Mouse (Mus musculus): Measurements from ENCODE around the gene A3galt2.

A3galt2 gene

DNA sequence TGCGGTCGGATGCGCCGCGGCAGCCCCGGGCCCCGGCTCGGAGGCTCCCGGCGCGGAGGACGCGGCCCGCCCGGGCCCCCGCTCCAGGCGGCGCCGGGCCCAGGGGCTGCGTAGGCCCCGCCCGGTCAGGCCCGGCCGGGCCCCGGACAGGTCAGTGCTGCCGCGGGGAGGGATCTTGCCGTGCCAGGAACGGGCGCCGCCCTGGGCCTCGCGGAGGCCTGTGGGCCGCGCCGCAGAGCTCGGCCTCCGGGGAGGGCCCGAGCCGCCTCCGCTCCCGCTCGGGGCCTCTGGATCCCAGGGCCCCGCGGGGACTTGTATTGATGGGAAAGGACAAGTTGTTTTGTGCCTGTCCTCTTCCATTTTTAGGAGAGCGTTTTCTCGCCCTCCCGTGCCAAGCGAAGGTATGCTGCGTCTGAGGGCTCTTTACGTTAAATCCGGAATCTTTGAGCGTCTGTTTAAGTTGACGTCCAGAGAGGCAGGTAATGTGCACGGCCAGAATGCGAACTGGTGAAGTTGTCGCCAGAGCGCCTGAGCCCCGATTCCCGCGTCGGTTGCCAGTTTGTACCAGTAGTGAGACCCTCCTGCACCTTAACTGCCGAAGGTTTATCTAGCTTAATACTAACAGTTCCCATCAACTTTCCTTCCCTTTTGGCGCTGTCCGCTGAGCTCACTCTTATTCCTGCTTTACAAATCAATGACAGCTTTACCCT is 27.3 kb upstream of the A3galt2 start:
- no peak for DNase-seq (ENCODE audit: low read depth in 2 of 2, low spot score in 2 of 2)

DNA sequence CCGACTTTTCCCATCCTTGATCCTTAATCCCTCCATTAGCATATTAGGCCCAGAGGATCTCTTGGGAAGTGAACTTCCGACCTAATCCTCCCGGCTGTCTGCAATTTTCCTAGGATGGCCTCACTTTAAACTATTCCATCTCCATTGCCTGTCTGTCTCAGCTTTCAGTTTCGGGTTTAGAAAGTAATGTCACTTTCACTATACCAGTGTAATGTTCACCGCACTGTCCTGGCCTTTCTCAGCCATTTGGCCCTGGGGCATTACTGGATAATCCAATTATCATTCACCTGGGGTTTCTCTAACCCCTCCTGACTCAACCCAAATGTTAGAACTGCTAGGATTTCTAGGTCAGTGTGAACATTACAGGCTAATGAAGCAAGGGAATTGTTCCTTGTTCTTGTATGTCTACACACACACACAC is 26.7 kb upstream of the A3galt2 start:
- no peak for DNase-seq (ENCODE audit: low read depth in 2 of 2, low spot score in 2 of 2)

DNA sequence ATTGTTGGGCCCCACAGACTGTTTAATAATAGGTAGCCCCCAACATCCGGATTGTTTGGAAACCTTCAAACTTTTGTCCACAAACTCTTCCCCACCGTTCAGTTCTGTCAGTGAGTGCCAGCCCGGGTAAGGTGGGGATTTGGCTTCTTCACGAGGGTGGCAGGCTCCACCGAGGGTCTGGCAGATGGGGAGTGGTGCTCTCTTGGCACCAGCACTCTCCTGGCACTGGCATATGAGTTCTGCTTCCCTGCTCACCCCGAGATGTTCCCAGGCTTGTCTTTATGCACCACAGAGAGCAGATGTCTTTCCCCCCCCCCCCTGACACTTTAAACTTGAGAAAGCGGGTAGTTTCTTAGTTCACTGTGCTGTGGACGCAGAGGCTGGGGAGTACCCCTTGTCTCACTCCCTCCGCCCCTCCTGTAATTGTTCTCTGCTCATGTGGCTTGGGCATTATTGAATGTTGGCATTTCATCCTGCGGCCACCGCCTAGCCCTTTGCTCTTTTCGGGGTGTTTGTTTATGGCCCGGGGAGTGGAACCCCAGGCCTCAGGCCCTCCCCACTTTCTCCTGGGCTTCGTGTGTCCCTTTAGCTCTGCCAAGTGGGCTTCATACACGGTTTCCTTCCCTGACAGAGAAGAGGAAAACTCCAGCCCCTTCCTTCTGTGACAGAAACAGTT is 26.0 kb upstream of the A3galt2 start:
- DNase-seq (ENCODE audit: low read depth in 2 of 2, low spot score in 2 of 2) = no peak

DNA sequence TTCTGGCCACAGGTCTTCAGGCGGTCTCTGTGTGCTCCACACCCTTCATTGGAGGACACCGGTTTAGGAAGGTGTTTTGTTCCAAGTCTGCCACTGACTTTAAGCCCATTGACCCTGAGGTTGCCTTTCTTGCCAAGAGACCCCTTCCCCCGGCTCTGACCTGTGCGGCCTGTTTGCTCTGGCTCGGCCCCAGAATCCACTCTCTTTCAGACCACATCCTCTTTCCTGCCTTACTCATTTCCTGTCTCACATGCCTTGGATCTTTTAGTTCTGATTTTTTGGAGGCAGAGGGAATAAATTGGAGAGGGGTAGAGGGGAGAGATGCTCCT is 25.5 kb upstream of the A3galt2 start:
- no peak for DNase-seq (ENCODE audit: low read depth in 2 of 2, low spot score in 2 of 2)

DNA sequence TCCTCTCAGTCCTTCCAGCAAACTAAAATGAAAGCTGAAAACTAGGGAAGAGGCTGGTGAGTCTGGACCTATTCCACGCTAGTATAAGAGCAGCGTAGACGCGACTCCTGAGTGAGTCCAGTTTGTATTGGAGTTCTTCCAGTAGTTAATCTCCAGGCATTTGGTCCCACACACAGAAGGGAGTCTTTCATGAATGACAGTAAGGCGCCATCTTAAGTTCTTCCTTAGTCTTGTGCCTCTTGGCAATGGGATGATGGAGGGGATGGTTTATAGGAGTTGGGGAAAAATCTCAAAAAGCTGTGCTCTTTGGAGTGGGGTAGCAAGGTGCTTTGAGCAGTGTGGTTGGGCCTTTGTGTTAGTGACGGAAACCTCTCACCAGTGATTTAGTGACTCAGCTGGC is 24.9 kb upstream of the A3galt2 start:
- DNase-seq (ENCODE audit: low read depth in 2 of 2, low spot score in 2 of 2) = no peak

DNA sequence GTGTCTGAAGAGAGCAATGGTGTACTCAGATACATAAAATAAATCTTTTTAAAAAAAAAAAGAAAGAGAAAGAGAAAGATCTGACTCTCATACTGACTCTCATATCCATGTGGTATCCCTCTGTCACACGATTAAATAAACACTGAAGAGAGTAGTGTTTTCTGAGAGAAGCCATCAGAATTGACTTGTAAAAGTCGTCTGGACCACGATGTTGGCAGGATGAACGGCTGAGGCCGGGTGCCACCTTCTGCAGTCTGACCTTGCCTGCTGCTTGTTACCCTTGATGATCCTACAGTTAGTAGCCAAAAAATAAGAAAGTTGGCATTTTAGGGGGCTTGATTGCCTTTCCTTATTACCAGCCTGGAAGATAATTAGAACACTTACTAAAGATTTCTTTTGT is 22.4 kb upstream of the A3galt2 start:
- DNase-seq (ENCODE audit: low read depth in 2 of 2, low spot score in 2 of 2) = no peak

DNA sequence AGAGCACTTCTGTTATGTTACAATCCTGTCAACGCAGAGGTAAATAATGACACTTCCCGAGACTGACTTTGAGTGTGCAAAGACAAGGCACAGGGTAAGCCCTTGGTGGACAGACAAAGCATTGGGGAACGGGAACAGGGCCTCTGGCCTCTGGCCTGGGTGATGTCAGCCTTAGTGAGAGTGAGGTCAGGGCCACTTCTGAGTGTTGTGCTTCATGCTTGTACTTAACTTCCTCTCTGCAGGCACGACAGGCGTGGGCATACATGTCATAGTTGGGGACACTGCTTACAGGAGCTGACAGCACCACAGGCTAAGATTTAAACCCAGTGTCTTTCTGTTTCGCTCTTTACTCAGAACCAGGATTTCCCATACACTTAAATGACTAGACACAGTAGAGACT is 21.7 kb upstream of the A3galt2 start:
- DNase-seq (ENCODE audit: low read depth in 2 of 2, low spot score in 2 of 2) = no peak

DNA sequence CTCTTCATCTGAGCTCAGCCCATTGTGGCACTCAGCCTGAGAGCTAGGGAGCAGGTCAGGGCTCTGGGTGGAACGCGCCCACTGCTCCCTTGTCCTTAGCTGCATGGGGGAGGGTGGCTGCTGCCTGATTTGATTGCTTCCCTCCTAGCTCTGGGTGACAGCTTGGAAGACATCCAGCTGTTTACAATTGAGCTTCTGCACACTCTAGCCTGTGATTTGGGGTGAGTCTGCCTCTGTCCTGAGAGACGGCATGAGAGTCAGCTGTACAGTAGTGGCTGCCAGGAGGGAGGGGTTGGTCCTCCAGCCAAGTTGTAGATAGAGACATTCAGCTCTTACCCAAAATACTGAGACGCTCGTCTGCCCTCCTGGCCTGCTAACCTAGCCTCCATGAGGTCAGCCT is 20.9 kb upstream of the A3galt2 start:
- no peak for DNase-seq (ENCODE audit: low read depth in 2 of 2, low spot score in 2 of 2)

DNA sequence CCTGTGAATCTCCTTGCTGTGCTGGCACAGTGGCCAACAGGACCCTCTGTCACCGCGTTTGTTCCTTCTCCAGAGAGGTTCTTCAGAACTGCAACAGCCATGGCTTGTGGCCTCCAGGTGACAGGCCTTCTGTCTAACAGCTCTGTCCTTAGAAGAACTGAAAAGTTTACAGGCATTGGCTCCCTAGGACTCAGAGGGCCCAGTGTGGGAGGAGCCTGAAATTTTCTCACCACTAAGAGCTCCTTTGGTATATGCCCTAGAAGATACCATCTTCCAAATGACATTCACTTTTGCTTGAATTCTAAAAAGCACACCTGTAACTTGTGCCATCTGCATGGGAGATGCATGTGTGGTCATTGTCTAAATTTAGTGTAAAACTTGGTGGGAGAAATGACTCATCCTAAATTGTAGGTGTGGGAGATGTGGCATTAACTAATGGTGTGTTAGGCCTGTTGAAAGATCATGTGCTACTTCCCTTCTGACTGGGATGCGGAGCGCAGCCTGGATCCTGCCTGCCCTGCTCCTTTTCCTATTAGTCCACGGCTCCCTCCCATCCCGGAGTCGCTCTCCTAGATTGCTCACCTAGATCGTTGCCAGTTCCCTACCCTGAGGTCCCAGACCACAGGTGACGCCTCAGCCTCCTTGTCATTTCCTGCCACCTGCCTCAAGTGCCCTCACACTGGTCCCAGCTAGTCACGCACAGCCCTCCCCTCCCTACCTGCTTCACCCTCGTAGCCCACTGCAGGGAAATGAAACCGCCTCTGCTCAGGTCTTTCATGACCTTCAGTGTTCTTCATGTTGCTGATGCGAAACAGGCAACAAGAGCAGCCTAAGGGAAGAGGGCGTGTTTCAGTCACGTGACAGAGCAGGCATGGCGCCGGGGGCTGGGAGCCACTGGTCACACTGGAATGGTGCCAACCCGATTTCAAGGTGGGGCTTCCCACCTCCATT is 20.2 kb upstream of the A3galt2 start:
- peak; percentile 65 to 74 for DNase-seq (ENCODE audit: low read depth in 2 of 2, low spot score in 2 of 2)

DNA sequence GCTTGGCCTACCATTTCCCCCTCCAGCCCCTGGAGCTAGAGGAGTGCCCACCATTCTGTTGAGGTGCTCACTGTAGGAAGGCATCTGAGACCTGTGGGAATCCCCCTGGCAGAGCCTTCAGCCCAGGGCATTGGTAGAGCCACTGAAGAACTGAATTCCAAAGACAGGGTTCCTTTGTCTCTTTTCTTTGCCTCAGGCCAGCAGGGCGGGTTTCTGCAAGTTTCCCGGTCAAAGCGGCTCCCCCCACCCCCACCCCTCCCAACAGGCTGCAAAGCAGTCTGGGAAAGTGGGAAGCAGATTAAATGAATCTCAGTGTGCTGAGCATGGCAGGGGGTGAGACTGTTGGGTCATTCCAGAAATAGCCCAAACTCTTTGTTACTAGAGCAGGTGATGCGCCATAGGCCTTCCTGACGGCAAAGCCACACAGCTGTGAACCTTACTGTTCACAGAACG is 18.0 kb upstream of the A3galt2 start:
- DNase-seq (ENCODE audit: low read depth in 2 of 2, low spot score in 2 of 2) = no peak

DNA sequence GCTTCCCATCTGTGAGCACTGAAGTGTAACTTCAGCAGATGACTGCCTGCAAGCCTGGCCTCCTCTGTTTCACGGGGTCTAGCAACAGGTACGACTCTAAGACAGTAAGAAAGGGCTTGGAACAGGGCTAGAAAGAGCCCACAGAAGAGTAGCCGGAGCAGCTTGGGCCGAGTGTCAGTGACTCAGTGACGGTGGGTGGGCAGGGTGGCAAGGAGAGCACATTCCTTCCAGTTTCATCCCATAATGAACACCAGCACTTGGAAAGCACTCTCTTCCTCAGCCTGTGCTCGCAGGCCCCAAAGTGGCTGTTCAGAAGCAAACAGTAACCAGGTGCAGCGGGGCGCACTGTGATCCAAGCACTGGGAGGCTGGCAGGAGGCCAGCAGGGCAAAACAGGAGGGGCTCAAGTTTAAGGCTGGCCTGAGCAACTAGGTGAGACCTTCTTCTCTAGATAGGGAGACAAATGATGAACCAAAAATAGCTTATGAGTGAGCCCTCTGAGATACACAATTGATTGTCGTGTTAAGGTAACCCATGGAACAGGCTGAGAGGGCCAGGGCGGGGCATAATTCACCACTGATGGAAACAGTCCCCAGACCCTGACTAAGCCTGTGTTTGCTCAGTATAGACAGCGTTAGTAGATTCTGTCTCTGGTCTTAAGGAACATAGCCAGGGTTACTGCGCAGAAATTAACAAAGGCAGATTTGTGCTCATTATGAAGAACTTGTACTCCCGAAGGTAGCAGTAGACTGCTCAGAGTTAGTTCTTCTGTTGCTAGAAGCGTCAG is 17.1 kb upstream of the A3galt2 start:
- DNase-seq (ENCODE audit: low read depth in 2 of 2, low spot score in 2 of 2) = no peak

DNA sequence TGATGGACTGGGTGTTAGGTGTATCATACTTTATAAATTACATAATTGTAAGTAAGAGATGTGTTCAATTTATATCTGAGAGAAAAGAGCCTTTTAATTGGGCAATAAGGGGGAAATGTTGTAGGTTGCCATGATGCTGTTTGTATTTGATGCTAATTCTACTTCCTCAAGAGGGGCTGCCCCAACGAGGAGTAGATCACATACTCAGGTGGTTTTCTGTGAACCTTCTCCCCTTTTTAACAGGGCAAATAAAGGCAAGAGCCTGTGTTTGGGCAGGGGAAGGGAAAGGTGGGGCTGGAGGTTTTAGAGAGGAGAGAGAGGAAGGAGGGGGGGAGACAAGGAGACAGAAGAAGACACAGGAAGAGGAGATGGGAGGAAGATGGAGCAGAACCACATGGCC is 14.3 kb upstream of the A3galt2 start:
- DNase-seq (ENCODE audit: low read depth in 2 of 2, low spot score in 2 of 2) = no peak

DNA sequence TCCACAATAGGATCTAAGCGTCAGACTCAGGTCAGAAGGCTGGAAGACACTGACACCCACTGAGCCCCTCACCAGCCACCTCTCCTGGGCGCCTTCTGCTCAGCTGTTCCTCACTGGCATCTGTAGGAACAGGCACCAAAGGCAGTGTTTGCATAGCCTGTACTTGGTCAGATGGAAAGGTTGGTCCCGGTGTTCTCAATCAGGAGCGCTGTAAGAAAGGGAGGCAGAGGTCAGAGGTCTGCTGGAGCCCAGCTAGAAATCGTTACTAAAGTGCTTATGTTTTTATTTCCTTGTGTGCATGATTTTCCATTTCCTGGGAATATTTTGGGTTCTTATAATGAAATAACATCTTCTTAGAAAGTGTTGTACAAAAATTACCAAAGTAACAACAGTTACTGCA is 13.3 kb upstream of the A3galt2 start:
- no peak for DNase-seq (ENCODE audit: low read depth in 2 of 2, low spot score in 2 of 2)

DNA sequence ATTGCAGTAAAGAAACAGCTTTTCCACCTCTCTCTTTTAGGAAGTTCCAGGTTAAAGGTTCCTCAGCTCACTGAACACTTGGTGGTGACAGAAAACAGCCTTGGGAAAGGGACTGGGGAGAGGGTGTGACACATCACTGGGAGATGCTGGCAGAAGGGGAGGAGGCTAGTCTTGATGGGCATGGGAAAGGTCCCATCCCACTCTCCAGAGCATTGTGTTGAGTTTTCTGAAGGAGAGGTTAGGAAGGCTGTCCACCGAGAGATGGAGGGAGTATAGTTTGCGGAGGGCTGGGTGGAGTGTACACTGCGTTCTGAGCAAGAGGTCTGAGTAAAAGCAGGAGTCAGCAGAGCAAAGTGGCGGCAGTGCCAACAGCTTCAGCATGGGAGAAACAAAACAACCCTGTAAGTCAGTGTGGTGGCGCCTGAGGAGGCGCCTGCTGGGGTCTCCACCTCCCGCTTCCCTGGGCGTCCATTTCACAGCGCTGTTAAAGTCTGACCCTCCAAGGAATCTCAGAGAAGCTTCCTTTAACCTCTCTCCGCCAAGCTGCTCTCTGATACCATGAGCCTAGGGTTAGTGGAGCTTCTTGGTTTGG is 12.7 kb upstream of the A3galt2 start:
- DNase-seq (ENCODE audit: low read depth in 2 of 2, low spot score in 2 of 2) = no peak

DNA sequence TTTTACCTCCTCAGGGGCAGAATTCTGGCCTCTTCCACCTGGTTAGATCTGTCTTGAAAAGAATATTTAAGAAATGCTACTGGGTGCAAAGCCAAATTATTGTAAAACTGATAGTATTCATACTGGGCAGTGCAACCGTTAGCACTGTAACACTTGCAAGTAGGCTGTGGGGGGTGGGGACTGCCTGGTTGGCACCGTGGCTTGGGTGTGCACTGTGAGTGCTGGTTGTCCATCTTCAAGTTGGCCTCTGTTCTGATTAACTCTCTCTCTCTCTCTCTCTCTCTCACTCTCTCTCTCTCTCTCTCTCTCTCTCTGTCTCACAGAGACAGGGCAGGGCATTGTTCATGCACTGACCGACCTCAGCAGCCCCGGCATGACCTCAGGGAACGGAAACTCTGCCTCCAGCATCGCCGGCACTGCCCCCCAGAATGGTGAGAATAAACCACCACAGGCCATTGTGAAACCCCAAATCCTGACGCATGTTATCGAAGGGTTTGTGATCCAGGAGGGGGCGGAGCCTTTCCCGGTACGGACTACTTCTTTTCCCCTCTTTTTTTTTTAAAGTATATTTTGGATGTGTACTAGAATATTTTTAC is 12.0 kb upstream of the A3galt2 start:
- no peak for DNase-seq (ENCODE audit: low read depth in 2 of 2, low spot score in 2 of 2)

DNA sequence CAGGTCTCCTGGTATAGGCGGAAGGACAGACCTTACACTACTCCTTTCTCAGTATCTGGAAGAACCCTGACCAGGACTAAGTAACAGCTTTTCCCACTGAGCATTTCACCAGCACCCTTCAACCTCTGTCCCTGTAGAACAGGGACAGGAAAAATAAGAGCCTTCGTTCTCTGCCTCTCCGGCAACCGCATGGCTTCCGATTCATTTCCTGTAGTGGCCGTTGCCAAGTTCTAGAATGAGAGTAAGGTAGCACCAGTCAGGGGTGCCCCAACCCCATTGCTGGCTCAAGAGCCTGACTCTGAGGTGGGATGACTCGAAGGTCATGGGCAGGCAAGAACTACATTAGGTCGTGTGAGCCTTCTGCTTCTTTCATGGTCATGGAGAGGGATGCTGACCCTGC is 10.0 kb upstream of the A3galt2 start:
- DNase-seq (ENCODE audit: low read depth in 2 of 2, low spot score in 2 of 2) = no peak

DNA sequence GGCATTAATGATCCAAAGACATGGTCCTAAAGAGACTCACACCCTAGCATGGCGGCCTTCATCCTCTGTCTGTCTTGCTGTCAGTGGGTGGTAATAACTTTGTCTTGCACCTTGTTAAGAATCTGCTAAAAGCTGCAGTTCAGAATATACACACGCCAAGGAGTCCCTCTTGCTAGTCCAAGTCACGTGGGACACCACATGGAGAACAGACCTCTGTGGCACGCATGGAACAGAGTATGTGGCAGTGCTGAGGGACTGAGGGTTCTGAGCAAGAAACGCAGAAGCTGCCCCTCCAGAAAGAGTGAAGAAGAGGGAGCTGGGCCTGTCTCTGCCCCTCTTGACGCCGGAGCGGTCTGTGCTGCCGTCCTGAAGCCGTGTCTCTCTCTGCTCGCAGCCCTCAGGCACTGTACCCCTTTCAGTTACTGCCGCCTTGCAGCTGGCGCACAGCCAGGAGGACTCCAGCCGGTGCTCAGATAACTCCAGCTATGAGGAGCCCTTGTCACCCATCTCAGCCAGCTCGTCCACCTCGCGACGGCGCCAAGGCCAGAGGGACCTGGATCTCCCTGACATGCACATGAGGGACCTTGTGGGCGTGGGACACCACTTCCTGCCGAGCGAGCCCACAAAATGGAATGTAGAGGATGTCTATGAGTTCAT is 7.4 kb upstream of the A3galt2 start:
- DNase-seq (ENCODE audit: low read depth in 2 of 2, low spot score in 2 of 2) = no peak

DNA sequence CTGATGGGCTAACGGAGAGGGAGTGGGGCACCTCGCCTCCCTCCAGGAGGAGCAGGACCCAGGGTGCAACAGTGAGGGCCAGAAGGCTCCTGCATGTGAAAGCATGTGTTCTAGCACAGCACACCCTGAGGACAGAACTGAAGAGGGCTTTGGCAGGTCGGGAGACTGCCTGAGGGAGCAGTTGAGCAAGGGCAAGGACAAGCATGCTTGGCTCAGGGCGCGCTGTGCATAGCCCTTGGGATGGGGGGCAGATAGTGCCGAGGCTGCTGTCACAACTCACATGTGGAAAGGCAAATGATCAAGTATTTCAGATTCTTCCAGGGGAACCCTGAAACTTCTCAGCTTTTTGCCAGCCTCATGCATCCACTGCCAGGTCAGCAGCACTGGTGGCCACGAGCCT is 6.9 kb upstream of the A3galt2 start:
- no peak for DNase-seq (ENCODE audit: low read depth in 2 of 2, low spot score in 2 of 2)

DNA sequence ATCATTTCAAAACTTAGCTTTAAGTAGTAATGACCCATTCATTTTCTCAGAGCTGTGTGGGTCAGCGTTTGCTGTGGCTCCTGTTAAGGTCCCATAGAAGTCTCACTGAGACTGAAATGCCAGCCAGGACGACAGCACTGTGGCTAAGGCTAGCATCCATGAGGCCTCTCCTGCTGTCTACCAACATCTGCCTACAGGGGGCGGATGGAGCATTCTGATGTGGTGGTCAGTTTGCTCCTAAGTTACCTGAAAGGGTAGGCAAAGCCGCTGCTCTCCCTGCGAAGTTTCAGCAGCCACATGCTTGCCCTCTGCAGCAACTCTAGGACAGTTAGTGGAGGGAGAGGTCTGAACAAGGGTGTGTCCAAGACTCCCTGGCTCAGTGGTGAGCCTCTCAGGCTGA is 4.2 kb upstream of the A3galt2 start:
- no peak for DNase-seq (ENCODE audit: low read depth in 2 of 2, low spot score in 2 of 2)
